In the genomic region with DNA sequence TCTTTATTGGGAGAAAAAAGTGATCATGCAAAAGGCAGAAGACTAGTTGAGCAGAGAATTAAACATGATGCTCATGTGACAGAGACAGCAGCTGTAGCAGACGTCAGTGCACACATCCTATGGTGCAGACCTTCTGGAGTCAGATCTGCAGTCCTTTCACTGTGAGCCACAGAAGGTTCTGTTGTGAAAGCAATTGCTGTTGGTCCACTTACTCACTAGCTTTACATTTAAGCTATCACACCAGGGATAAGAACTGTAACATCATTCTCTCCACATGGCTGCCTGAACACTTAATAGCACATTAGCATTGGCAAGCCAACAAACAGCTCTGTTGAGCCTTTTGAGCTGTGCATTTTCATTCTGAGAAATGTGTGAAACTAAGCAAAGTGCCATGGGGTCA, we compare ENCODE assay signal across 27 mouse cellular contexts.
DNase-seq lines count a peak whose midpoint lies in the region; ATAC-seq and TF ChIP-seq lines count a peak whose summit lies in the region.
"Had no signal": no experiment of that assay in that cellular context is flagged by ENCODE, and none has a peak within 500 bp of the region (broad histone marks: within the 10 kb centered on the region; RNA-seq: fewer than 3 reads in every experiment).

No protein-coding gene starts in this region.

- peak; percentile 8 to 21 for DNase-seq in cerebellum, postnatal 10 days
- no peak for DNase-seq in cerebellum, adult 18-20 months
- peak; percentile 5 for DNase-seq in left cerebral cortex, postnatal 4 days
- no peak for DNase-seq in left cerebral cortex, adult 2 months (ENCODE audit: extremely low spot score in 1 of 2, low spot score in 2 of 2)
- DNase-seq in midbrain, postnatal 0 days (ENCODE audit: low spot score) = peak; percentile 62
- no peak for DNase-seq in midbrain, embryonic 10.5 days (ENCODE audit: low spot score)
- DNase-seq: adrenal gland, adult 8-10 months; adrenal gland, postnatal 36 days; cerebellum, adult 11-12 months; cerebellum, adult 9-10 months; cerebellum, postnatal 25 days; gastrocnemius, postnatal 10 days; gastrocnemius, postnatal 36 days; heart, adult 2 months; heart, postnatal 14 days; heart, postnatal 4 days; kidney, adult 18-20 months had no signal

- H3K9me3 ChIP-seq in hindbrain, embryonic 15.5 days = no peaks in the 10 kb centered on the region
- no peaks in the 10 kb centered on the region for H3K9me3 ChIP-seq in hindbrain, embryonic 12.5 days (replicated peaks)
- no peaks in the 10 kb centered on the region for H3K9me3 ChIP-seq in midbrain, postnatal 0 days (ENCODE audit: low read length)
- no peaks in the 10 kb centered on the region for H3K9me3 ChIP-seq in midbrain, embryonic 10.5 days (replicated peaks)
- H3K9me3 ChIP-seq: forebrain, embryonic 10.5 days; forebrain, embryonic 13.5 days; heart, embryonic 10.5 days; heart, embryonic 13.5 days; hindbrain, embryonic 13.5 days had no signal

- ATAC-seq in hindbrain, embryonic 15.5 days (ENCODE audit: low FRiP score, low read depth) = peak; percentile 42; the same call in 1 of the 2 replicates
- ATAC-seq in hindbrain, embryonic 12.5 days (ENCODE audit: low FRiP score) = no peak
- ATAC-seq in midbrain, postnatal 0 days (ENCODE audit: low FRiP score) = no peak
- ATAC-seq: activated CD4-positive, CD25-positive, alpha-beta regulatory T cell, adult 4 months; forebrain, embryonic 13.5 days; inflammation-experienced regulatory T-cells, adult 6 months; intestine, embryonic 16.5 days had no signal

- no peaks in the 10 kb centered on the region for H3K4me1 ChIP-seq in hindbrain, embryonic 15.5 days (replicated peaks)
- H3K4me1 ChIP-seq in hindbrain, embryonic 12.5 days = no peaks in the 10 kb centered on the region
- H3K4me1 ChIP-seq in midbrain, postnatal 0 days (ENCODE audit: insufficient read depth, low read length) = no peaks in the 10 kb centered on the region
- H3K4me1 ChIP-seq in midbrain, embryonic 10.5 days = no peaks in the 10 kb centered on the region
- H3K4me1 ChIP-seq: forebrain, embryonic 10.5 days; forebrain, embryonic 13.5 days; heart, embryonic 10.5 days; hindbrain, embryonic 13.5 days had no signal

- 29% methylated on average over 1 of the region's 1 CpGs for WGBS in hindbrain, embryonic 15.5 days
- 38% methylated on average over 1 of the region's 1 CpGs for WGBS in hindbrain, embryonic 12.5 days
- WGBS in midbrain, postnatal 0 days = 16% methylated on average over 1 of the region's 1 CpGs
- WGBS in midbrain, embryonic 10.5 days = 55% methylated on average over 1 of the region's 1 CpGs

- no peaks in the 10 kb centered on the region for H3K27me3 ChIP-seq in hindbrain, embryonic 15.5 days
- no peaks in the 10 kb centered on the region for H3K27me3 ChIP-seq in hindbrain, embryonic 12.5 days
- no peaks in the 10 kb centered on the region for H3K27me3 ChIP-seq in midbrain, postnatal 0 days (ENCODE audit: insufficient read depth, low read length)
- no peaks in the 10 kb centered on the region for H3K27me3 ChIP-seq in midbrain, embryonic 10.5 days (ENCODE audit: low read depth, poor library complexity, severe bottlenecking)
- H3K27me3 ChIP-seq: forebrain, embryonic 13.5 days; heart, embryonic 13.5 days; hindbrain, embryonic 13.5 days had no signal

- intact Hi-C loops in left cerebral cortex, postnatal 4 days (cut with DNase I) = no loop called here
- intact Hi-C loops in left cerebral cortex, adult 2 months (cut with DNase I) = no loop called here

- H3K36me3 ChIP-seq in hindbrain, embryonic 15.5 days = no peaks in the 10 kb centered on the region
- H3K36me3 ChIP-seq in hindbrain, embryonic 12.5 days = no peaks in the 10 kb centered on the region
- no peaks in the 10 kb centered on the region for H3K36me3 ChIP-seq in midbrain, postnatal 0 days (ENCODE audit: insufficient read depth, low read length)
- no peaks in the 10 kb centered on the region for H3K36me3 ChIP-seq in midbrain, embryonic 10.5 days
- H3K36me3 ChIP-seq: forebrain, embryonic 10.5 days; heart, embryonic 10.5 days; heart, embryonic 13.5 days; hindbrain, embryonic 13.5 days had no signal

- H3K9ac ChIP-seq in hindbrain, embryonic 15.5 days = no peak overlapping the region
- no peak overlapping the region for H3K9ac ChIP-seq in hindbrain, embryonic 12.5 days
- no peak overlapping the region for H3K9ac ChIP-seq in midbrain, postnatal 0 days (replicated peaks; ENCODE audit: low read length, poor library complexity, severe bottlenecking)
- H3K9ac ChIP-seq: forebrain, embryonic 13.5 days; heart, embryonic 13.5 days; hindbrain, embryonic 13.5 days had no signal

- no peak overlapping the region for H3K4me3 ChIP-seq in hindbrain, embryonic 15.5 days
- H3K4me3 ChIP-seq in hindbrain, embryonic 12.5 days = no peak overlapping the region
- H3K4me3 ChIP-seq in left cerebral cortex, adult 2 months = no peak overlapping the region
- H3K4me3 ChIP-seq in midbrain, postnatal 0 days (ENCODE audit: low read depth, low read length) = no peak overlapping the region
- no peak overlapping the region for H3K4me3 ChIP-seq in midbrain, embryonic 10.5 days
- H3K4me3 ChIP-seq: forebrain, embryonic 10.5 days; forebrain, embryonic 13.5 days; heart, adult 2 months; heart, embryonic 10.5 days; heart, embryonic 13.5 days; hindbrain, embryonic 13.5 days had no signal

- H3K4me2 ChIP-seq in hindbrain, embryonic 15.5 days = no peak overlapping the region
- H3K4me2 ChIP-seq in hindbrain, embryonic 12.5 days (replicated peaks) = no peak overlapping the region
- no peak overlapping the region for H3K4me2 ChIP-seq in midbrain, postnatal 0 days (ENCODE audit: low read depth, low read length, poor library complexity, severe bottlenecking)
- H3K4me2 ChIP-seq: forebrain, embryonic 13.5 days; heart, embryonic 13.5 days; hindbrain, embryonic 13.5 days had no signal

- no peak overlapping the region for H3K27ac ChIP-seq in hindbrain, embryonic 15.5 days (replicated peaks)
- no peak overlapping the region for H3K27ac ChIP-seq in hindbrain, embryonic 12.5 days
- no peak overlapping the region for H3K27ac ChIP-seq in left cerebral cortex, adult 2 months
- H3K27ac ChIP-seq in midbrain, postnatal 0 days (ENCODE audit: low read depth, low read length) = no peak overlapping the region
- H3K27ac ChIP-seq in midbrain, embryonic 10.5 days (replicated peaks) = no peak overlapping the region
- H3K27ac ChIP-seq: forebrain, embryonic 10.5 days; forebrain, embryonic 13.5 days; heart, adult 2 months; heart, embryonic 10.5 days; heart, embryonic 13.5 days; hindbrain, embryonic 13.5 days had no signal

- TF ChIP-seq CTCF in left cerebral cortex, adult 2 months (IDR thresholded peaks at IDR 0.05) = no peak
- TF ChIP-seq CTCF in midbrain, postnatal 0 days (IDR thresholded peaks at IDR 0.05) = no peak

Comparison
In these comparisons a context has a peak if more than half of its experiments do, and no peak if none do; other contexts are left out.
1. DNase-seq: peak in cerebellum, postnatal 10 days (2 of 2), left cerebral cortex, postnatal 4 days (single experiment) and midbrain, postnatal 0 days (single experiment); none in cerebellum, adult 18-20 months (0 of 2), left cerebral cortex, adult 2 months (0 of 2) and midbrain, embryonic 10.5 days (single experiment).